Mouse (Mus musculus): ENCODE data around the gene Lrp2.

GRCm38 (mm10) chr2:69563492-69563891, 22.4 kb downstream of the Lrp2 start:
- TF ChIP-seq CTCF (conservative IDR thresholded peaks at IDR 0.05; ENCODE audit: low read length) (no peak), POU5F1 (IDR thresholded peaks at IDR 0.05; ENCODE audit: borderline replicate concordance, low read length) (no peak)
